Mouse (Mus musculus): Measurements from ENCODE around the gene Pcsk4.
A peak's percentile ranks its signal among the peaks of the same experiment; 100 is the strongest.
"Not testable (repeated sequence)": the region's sequence is repeated elsewhere in the genome, so short reads cannot be mapped to it uniquely, and the experiment has no call there.

Pcsk4 gene

GRCm38 (mm10) chr10:80348244-80348781 lies 19.0 kb upstream of the Pcsk4 start, which contains the start of gene Adamtsl5:
TSS of gene Adamtsl5 (minus strand) at chr10:80348412.
- DNase-seq (ENCODE audit: low spot score in 2 of 2), result peak; percentile 38 to 75

GRCm38 (mm10) chr10:80347514-80347967 lies 18.2 kb upstream of the Pcsk4 start:
- no peak for DNase-seq (ENCODE audit: low spot score in 2 of 2)

GRCm38 (mm10) chr10:80345929-80346328 lies 16.6 kb upstream of the Pcsk4 start:
- DNase-seq (ENCODE audit: low spot score in 2 of 2), result not testable (repeated sequence)

- DNase-seq (ENCODE audit: low spot score in 2 of 2), result no peak
Observed at GRCm38 (mm10) chr10:80345122-80345521, 15.8 kb upstream of the Pcsk4 start.

- DNase-seq (ENCODE audit: low spot score in 2 of 2), result no peak
Observed at GRCm38 (mm10) chr10:80344131-80344661, 14.9 kb upstream of the Pcsk4 start.

- DNase-seq (ENCODE audit: low spot score in 2 of 2), result no peak
Observed at GRCm38 (mm10) chr10:80343425-80343895, 14.2 kb upstream of the Pcsk4 start.

- no peak for DNase-seq (ENCODE audit: low spot score in 2 of 2)
Observed at GRCm38 (mm10) chr10:80342749-80343424, 13.6 kb upstream of the Pcsk4 start.

- DNase-seq (ENCODE audit: low spot score in 2 of 2), result no peak
Observed at GRCm38 (mm10) chr10:80342305-80342748, 13.0 kb upstream of the Pcsk4 start.

GRCm38 (mm10) chr10:80341491-80342304 lies 12.4 kb upstream of the Pcsk4 start:
- DNase-seq (ENCODE audit: low spot score in 2 of 2), result no peak

- no peak for DNase-seq (ENCODE audit: low spot score in 2 of 2)
Observed at GRCm38 (mm10) chr10:80341026-80341425, 11.7 kb upstream of the Pcsk4 start.

- DNase-seq (ENCODE audit: low spot score in 2 of 2), result peak; percentile 59 to 85
Observed at GRCm38 (mm10) chr10:80339941-80340750, 10.8 kb upstream of the Pcsk4 start.

- no peak for DNase-seq (ENCODE audit: low spot score in 2 of 2)
Observed at GRCm38 (mm10) chr10:80336263-80336662, 7.0 kb upstream of the Pcsk4 start.

- no peak for DNase-seq (ENCODE audit: low spot score in 2 of 2)
Observed at GRCm38 (mm10) chr10:80332525-80332989, 3.3 kb upstream of the Pcsk4 start.

- DNase-seq (ENCODE audit: low spot score in 2 of 2), result no peak
Observed at GRCm38 (mm10) chr10:80331636-80332524, 2.6 kb upstream of the Pcsk4 start.

- DNase-seq (ENCODE audit: low spot score in 2 of 2), result no peak
Observed at GRCm38 (mm10) chr10:80330888-80331287, 1.6 kb upstream of the Pcsk4 start.

- DNase-seq (ENCODE audit: low spot score in 2 of 2), result no peak
Observed at GRCm38 (mm10) chr10:80330084-80330483, 786 bp upstream of the Pcsk4 start.

- no peak for DNase-seq (ENCODE audit: low spot score in 2 of 2)
Observed at GRCm38 (mm10) chr10:80325045-80325444, 4.3 kb downstream of the Pcsk4 start.

- DNase-seq (ENCODE audit: low spot score in 2 of 2), result no peak
Observed at GRCm38 (mm10) chr10:80324120-80325037, 4.9 kb downstream of the Pcsk4 start.

Measured in thymus, postnatal 10 days (tissue).